Mouse (Mus musculus): ENCODE data around the gene Actn4.
"Not testable (repeated sequence)": the region's sequence is repeated elsewhere in the genome, so short reads cannot be mapped to it uniquely, and the experiment has no call there.

The Actn4 gene

DNA sequence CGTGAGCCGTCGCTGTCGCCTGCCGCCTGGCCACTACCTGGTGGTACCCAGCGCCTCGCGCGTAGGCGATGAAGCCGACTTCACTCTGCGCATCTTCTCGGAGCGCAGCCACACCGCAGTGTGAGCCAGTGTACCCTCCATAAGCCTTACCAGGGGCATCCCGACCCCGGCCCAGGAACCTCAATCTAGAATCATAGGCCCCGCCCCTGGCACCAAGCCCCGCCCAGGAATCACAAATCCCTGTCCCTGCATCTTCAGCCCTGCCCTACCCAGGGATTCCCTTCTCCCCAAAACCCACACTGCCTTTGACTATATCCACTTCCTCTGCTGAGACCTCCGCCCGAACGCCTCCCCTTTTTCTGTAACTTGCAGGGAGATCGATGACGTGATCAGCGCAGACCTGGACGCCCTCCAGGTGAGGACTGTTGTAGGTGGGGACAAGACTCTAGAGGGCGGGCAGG, 73.4 kb downstream of the Actn4 start:
- DNase-seq (ENCODE audit: inconsistent ontology term): peak; percentile 46

DNA sequence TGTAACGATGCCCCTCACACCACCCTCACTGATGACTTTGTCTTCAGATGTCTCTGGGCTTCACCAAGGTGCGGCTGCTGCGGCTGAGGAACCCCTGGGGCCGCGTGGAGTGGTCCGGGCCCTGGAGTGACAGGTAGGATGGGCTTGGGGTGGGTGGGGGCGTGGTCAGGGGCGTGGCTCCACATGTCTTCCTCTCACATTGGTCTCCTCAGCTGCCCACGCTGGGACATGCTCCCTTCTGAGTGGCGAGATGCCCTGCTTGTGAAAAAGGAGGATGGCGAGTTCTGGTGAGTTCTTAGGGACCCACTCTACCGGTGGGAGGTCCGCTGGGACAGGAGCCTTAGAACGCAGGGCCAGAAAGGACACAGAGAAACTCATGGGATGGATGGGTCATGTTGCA, 75.7 kb downstream of the Actn4 start:
- DNase-seq (ENCODE audit: inconsistent ontology term): no peak

DNA sequence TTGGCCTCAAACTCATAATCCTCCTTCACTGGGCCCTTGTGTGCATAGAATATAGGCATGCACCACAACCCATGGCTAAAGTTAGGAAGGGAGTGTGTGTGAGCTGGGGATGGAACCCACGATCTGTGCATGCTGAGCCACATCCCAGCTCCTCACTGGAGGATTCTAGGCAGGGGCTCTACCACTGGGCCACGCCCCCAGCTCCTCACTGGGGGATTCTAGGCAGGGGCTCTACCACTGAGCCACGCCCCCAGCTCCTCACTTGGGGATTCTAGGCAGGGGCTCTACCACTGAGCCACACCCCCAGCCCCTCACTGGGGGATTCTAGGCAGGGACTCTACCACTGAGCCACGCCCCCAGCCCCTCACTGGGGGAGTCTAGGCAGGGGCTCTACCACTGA, 78.4 kb downstream of the Actn4 start:
- not testable (repeated sequence) for DNase-seq (ENCODE audit: inconsistent ontology term)

DNA sequence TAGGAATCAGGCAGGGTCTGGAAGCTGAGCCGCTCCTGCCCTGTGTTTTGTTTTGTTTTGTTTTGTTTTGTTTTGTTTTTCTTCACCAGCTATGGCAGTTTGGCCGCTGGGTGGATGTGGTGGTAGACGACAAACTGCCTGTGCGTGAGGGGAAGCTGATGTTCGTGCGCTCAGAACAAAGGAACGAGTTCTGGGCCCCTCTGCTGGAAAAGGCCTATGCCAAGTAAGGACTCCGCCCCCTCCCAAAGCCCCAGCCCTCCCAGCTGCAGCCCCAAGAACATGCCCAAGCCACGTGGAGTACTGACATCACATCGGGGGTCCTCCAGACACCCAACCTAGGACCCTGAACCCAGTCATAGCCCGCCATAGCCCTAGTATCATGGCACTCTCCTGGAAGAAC, 79.1 kb downstream of the Actn4 start:
- DNase-seq (ENCODE audit: inconsistent ontology term): no peak

DNA sequence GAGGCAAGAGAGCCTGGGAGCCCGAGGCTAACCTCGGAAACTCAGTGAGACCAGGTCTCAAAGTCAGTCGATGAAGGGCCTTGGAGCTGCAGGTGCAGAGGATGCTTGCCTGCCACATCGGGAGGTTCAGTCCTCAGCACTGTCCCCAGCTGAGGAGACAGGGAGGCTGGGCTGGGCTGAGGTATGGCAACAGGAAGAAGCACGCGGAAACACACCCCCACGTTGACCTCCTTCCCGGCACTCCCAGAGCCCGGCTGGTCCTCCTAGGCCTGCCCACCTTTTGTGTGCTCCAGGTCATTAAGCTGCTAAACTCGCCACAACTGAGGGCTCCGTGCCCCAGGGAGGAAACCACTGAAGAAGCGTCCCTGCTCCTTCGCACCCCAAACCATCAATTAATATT, 80.9 kb downstream of the Actn4 start, which contains the start of gene Capn12:
TSS of gene Capn12 (plus strand) at position 224 of the 400 bp plus-strand sequence.
- no peak for DNase-seq (ENCODE audit: inconsistent ontology term)

DNA sequence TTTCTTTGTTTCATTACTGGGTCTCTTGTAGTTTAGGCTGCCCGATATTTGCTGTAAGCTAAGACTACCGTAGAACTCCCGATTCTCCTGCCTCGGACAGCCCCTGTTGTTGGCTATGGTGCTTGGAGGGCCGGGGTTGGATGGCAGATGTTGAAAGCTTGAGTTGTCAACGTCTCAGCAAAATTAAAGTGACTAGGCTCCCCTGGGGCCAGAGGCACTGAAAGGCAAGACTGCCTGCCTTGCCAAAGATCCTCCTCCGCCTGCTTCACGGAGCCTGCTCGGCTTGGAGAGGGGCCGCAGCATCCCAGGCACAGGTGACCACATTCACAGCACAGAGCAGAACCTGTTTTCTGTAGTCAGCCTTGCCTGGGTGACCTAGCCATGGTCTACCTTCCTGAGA, 81.6 kb downstream of the Actn4 start:
- no peak for DNase-seq (ENCODE audit: inconsistent ontology term)

DNA sequence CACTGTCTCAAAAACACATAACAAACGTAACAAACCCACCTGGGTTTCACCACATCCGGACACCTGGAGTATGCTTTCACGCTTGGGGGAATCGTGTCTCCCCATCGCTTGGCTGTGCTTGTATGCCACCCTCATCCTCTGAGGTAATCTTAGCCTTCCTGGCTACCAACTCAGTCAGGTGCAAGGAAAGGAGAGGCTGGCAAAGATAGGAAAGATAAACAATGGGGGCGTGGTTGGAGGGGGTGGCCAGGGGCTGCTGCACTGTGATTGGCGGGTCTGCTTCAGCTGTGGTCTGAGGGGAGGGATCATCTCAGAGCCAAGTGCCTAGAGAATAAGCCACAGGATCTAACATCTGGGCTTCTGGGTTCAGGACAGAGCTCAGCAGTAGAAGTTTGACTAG, 82.5 kb downstream of the Actn4 start:
- no peak for DNase-seq (ENCODE audit: inconsistent ontology term)

DNA sequence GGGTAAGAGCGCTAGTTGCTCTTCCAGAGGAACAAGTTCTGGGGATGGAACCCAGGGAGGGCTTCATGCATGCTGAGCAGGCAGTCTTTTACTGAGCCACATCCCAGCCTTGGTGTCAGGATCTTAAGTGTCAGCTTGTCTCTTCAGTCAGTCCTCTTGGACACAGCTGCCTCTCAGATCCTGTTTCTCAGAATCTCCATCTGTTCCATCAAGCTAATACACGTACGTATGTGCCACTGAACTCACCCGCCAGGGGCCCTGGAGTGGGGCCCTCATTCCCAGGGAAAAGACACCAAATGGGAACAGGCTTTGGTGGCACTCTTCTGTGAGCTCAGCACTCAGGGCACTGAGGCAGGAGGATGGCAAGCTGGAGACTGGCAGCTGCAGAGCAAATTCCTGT, 84.3 kb downstream of the Actn4 start:
- DNase-seq (ENCODE audit: inconsistent ontology term): no peak

DNA sequence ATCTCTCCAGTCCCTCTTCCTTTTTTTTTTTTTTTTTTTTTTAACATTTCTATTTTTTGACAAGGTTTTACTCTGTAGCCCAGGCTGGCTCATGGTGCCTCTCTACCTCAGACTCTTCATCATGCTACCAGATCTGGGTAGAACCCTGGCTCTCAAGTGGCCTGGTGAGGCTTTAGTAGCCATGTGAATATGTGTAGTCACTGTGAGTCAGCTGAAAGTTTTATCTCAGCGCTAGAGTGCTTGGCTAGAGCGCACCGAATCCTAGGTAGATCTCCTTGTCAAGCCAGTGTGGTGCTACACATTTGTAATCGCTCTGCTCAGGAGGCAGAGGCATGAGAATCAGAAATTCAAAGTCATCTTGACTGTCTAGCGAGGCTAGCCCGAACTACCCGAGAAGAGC, 85.0 kb downstream of the Actn4 start:
- no peak for DNase-seq (ENCODE audit: inconsistent ontology term)

DNA sequence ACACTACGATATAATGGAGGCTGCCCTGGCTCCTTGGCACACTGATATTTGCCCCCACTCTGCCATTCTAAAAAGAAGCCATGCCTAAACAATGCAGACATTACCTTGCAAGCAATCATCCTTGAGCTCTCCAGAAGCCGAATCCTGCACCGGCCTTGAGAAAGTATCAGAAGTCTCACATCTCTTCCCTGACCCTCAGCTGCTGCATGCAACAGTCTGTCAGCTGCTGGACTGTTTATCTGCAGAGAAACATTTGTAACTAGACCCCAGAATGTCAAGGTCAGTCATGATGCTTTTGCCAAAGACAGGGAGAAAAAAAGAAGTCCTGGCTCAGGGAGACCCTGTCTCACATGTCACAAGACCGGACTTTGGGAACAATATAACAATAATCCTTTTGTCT, 86.0 kb downstream of the Actn4 start:
- DNase-seq (ENCODE audit: inconsistent ontology term): no peak

DNA sequence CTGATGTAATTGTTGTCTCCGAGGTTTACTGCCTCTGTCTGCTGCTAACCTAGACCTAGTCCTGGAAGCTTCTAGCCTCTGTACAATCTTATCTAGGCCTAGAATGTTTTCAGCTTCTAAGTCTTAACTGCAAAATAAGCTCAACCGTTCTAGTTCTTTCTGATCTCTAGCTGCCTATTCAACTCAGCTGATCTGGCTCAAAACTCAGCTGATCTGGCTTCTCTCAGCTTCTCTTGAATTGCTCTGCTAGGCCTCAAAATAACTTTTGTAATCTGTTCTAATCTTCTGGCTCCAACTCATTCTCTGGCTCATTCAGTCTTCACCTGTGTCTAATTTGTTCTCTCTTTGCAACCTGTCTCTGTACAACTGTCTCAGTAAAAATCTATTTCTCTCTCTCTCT, 87.6 kb downstream of the Actn4 start:
- no peak for DNase-seq (ENCODE audit: inconsistent ontology term)

DNA sequence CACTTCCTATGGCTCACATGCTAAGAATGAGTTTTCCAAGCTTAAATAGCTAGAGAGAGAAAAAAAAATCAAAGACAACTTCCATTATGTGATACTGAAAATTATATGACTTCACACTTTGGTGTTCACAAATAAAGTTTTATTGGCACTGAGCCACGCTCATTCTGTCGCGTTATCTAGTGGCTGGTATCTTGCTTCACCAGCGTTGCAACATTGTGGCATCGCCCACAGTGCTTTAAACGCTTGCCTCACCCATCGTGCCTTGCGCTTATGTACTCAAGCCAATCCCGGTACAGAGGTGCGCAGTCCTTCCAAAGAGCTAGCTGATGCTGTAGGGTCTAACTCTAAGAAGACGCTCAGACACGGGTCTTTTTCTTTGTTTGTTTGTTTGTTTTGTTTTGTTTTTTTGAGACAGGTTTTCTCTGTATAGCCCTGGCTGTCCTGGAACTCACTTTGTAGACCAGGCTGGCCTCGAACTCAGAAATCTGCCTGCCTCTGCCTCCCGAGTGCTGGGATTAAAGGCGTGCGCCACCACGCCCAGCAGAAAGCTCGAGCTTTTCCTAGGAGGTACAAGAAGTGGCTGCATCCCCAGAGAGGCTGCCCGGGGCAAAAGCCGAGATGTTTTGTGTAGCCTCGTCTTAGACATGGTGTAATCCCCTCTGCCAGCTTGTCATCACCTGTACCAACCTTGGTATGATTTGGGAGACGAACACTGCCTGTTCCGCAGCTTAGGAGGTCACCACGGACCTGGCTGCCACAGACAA, 91.1 kb downstream of the Actn4 start:
- no peak for DNase-seq (ENCODE audit: inconsistent ontology term)

DNA sequence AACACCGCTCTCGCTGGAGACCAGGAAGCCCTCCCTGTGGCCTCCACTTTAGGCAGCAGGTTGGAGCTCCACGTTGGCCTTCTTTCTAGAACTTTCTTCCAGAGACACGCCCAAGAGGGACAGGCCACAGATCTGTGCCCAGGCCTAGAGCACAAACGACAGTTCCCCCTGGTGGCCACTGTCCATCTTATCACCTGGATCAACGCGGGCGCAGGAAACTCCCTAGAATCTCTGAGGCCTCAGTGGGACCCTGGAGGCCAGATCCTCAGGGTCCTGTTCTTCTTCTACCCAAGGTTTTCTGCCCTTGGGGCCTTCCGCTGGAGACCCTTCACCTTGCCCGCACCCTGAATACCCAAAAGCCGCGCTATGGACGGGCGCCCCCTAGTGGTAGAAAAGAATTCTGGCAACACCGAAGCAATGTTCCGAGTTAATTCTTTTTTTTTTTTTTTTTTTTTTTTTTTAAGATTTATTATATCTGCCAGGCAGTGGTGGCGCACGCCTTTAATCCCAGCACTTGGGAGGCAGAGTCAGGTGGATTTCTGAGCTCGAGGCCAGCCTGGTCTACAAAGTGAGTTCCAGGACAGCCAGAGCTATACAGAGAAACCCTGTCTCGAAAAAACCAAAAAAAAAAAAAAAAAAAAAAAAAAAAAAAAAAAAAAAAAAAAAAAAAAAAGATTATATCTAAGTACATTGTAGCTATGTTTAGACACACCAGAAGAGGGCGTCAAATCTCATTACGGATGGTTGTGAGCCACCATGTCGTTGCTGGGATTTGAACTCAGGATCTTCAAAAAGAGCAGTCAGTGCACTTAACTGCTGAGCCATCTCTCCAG, 94.4 kb downstream of the Actn4 start:
- DNase-seq (ENCODE audit: inconsistent ontology term): peak; percentile 77

DNA sequence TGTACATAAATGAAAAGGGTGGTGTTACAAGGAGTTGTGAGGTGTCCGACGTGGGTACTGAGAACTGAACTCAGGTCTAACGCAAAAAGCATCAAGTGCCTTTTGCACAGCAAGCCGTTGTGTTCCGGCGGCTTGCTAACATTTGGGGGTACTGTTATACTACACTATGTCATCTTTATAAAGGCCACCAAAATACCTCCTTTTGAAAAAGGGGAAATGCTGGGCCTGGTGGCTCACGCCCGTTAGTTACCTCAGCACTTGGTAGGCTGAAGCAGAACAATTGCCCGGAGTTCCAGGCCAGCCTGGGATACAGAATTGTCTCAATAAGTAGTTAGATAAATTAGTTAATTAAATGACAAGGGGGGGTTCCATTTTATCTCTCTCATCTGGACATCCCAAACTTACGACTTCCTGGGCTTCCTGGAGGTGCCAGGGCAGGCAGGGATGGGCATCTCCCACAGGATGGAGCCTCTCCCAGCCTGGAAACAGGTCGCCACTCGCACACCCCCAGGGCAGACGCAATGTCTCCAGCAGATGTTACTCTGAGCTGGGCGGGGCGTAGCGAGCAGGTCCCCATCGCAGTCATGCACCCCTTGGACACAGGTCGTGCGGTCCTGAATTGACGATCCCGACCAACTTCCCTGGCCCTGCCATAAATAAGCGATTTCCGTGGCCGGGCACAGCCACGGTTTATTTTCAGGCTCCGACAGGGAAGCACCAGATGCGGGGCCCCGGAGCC, 95.2 kb downstream of the Actn4 start:
- no peak for DNase-seq (ENCODE audit: inconsistent ontology term)

DNA sequence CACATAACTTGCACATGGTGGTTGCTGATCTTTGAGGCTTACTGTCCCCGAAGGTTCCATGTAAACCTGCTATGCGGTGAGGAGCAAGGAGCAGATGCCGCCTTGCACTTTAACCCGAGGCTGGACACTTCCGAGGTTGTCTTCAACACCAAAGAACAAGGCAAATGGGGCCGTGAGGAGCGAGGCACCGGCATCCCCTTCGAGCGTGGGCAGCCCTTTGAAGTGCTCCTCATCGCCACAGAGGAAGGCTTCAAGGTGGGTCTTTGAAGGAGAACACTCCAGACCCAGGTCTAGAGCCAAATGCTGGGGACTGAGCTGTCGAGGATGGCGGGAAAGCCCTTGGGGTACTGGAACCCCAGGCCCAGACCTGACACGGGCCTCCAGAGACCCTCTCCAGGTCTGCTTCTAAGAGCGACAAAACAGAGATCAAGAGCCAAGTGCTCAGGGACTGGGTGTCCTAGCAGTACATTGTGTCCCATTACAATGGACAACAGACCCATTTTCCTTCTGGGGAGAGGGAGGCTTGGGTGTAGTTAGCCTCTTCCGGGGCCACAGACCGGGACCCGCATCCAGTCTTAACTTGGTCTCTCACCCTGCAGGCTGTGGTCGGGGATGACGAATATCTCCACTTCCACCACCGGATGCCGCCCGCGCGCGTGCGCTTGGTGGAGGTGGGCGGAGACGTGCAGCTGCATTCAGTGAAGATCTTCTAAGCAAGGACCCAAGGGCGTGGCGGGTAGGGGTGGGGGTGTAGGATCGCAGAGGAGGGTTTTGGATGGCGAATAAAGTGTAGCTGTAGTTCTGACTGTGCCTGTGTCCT, 96.4 kb downstream of the Actn4 start:
- DNase-seq (ENCODE audit: inconsistent ontology term): peak; percentile 77

DNA sequence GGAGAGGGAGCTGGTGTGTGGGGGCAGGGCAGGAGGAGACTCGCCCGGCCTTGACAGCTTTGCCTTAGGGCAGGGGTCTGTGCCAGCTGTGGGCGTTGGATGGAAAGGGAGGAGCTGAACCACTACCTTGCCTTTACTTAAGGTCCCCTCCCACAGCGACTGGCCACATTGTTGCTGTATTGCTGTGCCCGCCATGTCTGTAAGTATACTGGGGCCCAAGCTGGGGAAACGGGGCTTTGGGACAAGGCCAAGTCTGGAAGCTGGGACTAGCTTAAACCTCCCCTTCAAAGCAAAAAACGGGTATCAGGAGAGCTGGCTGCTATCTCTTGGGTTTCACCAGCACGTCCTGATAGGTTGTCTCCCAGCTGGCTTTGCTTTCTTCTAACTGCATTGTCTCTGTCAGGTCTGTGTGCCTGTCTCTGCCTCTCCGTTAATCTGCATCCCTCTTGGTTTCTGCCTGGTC, 97.8 kb downstream of the Actn4 start:
- no peak for DNase-seq (ENCODE audit: inconsistent ontology term)

DNA sequence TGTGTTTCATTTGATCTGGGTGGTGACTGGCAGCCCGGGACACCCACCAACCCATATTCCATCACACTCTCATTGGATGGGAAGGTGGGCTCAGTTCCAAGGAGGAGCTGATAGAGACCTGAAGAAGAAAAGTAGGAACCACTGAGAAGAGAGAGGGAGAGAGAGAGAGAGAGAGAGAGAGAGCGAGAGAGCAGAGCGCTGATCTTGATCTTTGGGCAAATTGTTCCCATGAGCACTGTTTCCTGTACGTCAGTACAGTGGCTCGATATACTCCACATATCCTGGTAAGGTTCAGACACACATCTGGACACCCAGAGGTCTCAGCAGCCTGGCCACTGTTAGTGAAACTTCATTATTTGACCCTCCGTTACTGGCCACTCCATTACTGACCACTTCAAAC, 98.6 kb downstream of the Actn4 start, which contains the start of gene Lgals7:
TSS of gene Lgals7 (plus strand) at position 314 of the 400 bp plus-strand sequence.
- DNase-seq (ENCODE audit: inconsistent ontology term): no peak

DNA sequence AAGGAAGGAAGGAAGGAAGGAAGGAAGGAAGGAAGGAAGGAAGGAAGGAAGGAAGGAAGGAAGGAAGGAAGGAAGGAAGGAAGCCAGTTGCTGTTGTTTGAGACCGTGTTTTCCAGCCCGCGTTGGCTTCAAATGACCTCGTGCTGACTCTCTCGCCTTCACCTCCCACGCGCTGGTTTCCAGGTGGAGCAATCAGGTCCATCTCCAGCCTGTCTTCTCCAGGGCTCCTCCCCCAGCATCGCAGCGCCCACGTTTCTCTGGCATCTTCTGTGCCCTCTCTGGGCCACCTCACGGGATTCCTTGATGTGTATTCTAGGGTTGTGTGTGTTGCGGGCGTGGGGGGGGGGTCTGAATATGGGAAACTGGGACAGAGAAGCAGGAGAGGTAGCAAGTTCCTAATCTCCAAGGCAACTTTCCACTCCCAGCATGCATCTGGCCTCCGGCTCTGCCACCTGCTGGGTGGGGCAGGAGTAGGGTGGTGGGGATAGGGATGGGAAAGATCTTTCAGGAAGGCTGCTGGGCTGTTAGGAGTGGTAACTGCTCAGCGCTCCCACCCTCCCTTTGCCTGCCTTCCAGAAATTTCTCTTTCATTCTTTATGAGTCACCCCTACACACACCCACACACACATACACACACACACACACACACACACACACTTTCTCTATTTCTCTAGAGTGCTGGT, 99.2 kb downstream of the Actn4 start:
- DNase-seq (ENCODE audit: inconsistent ontology term): peak; percentile 68

DNA sequence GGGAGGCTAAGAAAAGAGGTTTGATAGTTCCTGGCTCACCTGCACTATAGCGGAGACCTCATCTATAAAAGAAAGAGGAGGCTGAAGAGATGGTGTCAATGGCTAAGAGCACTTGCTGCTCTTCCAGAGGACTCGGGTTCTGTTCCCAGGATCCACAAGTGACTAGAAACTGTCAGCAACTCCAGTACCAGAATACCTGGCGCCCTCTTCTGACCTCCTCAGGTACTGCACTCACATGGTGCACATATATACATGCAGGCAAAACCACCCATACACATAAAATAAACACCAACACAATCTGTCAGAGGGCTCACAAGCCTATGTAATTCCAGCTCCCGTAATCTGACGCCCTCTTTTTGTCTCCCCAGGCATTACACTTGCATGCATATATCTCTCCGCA, 101.2 kb downstream of the Actn4 start:
- no peak for DNase-seq (ENCODE audit: inconsistent ontology term)

DNA sequence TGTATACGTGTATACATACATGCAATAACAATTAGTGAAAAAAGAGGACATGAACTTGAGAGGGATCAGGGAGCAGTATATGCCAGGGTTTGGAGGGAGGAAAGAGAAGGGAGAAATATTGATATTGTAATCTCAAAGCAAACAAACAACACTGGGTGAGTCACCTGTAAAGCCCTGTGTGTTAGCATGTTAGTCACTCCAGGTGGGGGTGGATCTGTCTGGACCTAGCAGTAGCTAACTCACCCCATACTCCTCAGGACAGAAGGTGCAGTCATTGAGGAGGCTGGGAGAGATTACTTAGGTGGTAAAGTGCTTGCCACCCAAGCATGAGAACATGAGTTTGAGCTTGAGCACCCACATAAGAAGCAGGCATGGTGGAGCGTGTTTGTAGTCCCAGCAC, 102.2 kb downstream of the Actn4 start:
- DNase-seq (ENCODE audit: inconsistent ontology term): no peak

DNA sequence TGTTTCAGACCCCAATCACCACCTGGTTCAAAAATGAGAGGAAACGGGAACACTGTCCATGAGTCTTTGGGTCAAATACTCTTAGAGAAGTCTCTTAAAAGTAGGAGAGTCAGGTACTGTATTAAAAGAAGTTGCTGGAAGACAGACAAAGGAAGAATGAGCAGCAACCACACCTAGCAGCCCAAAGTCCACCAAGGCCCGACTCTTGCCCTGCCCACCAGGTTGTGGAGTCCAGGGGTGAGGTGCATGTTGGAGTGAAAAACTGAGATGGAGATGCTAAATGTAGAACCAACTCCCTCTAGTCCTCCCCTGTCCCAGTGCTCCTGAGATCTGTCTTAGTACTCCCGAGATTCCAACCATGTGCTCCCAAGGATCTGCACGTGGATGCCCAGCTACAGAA, 111.5 kb downstream of the Actn4 start:
- no peak for DNase-seq (ENCODE audit: inconsistent ontology term)

Measured in Muller cell, postnatal 12 days (primary cell).